Comparison of ENCODE assay signal across 16 mouse cellular contexts in genomic region chr7:100871892-100872291, GRCm38 (mm10). TPM values are rescaled to one million over a fixed set of nuclear protein-coding genes. Genes with fewer than 3 reads are reported as not detected.
A peak's percentile ranks its signal among the peaks of the same experiment; 100 is the strongest.
DNase-seq lines count a peak whose midpoint lies in the region; ATAC-seq lines count a peak whose summit lies in the region.
"Had no signal": no experiment of that assay in that cellular context is flagged by ENCODE, and none has a peak within 500 bp of the region (broad histone marks: within the 10 kb centered on the region; RNA-seq: fewer than 3 reads in every experiment).

No protein-coding gene starts in this region.

- no peak overlapping the region for H3K27ac ChIP-seq in kidney, embryonic 15.5 days
- H3K27ac ChIP-seq: embryonic facial prominence, embryonic 12.5 days; hindbrain, postnatal 0 days; liver, embryonic 12.5 days; lung, embryonic 15.5 days; midbrain, embryonic 12.5 days had no signal

- H3K4me3 ChIP-seq in kidney, embryonic 15.5 days (replicated peaks), result no peak overlapping the region
- H3K4me3 ChIP-seq: embryonic facial prominence, embryonic 12.5 days; liver, embryonic 12.5 days; lung, embryonic 15.5 days; midbrain, embryonic 12.5 days had no signal

- no peak for ATAC-seq in kidney, embryonic 15.5 days (replicated peaks; ENCODE audit: low FRiP score)
- ATAC-seq: hindbrain, postnatal 0 days; liver, embryonic 12.5 days had no signal

- intact Hi-C loops in left cerebral cortex, postnatal 36 days (cut with DNase I), result no loop called here

- no peaks in the 10 kb centered on the region for H3K27me3 ChIP-seq in kidney, embryonic 15.5 days
- H3K27me3 ChIP-seq: embryonic facial prominence, embryonic 12.5 days; liver, embryonic 12.5 days; lung, embryonic 15.5 days; midbrain, embryonic 12.5 days had no signal

- DNase-seq in kidney, adult 11 months, result peak; percentile 57
- peak; percentile 60 to 90 for DNase-seq in adrenal gland, adult (ENCODE audit: inconsistent age in 2 of 2, low spot score in 1 of 2)
- peak; percentile 87 for DNase-seq in adrenal gland, postnatal 14 days
- peak; percentile 61 for DNase-seq in kidney, adult 9 months
- DNase-seq in cerebellum, adult 18-20 months, result no peak
- no peak for DNase-seq in left cerebral cortex, postnatal 36 days (ENCODE audit: low spot score in 2 of 2)
- DNase-seq: cerebellum, postnatal 36 days; gastrocnemius, postnatal 25 days; layer of hippocampus, postnatal 36 days; left cerebral cortex, postnatal 4 days had no signal

- no peak overlapping the region for H3K4me2 ChIP-seq in kidney, embryonic 15.5 days
- H3K4me2 ChIP-seq: embryonic facial prominence, embryonic 12.5 days; liver, embryonic 12.5 days; lung, embryonic 15.5 days; midbrain, embryonic 12.5 days had no signal

- H3K9ac ChIP-seq in kidney, embryonic 15.5 days, result no peak overlapping the region
- H3K9ac ChIP-seq: embryonic facial prominence, embryonic 12.5 days; liver, embryonic 12.5 days; lung, embryonic 15.5 days; midbrain, embryonic 12.5 days had no signal

- peaks cover 14% of the 10 kb centered on the region for H3K4me1 ChIP-seq in kidney, embryonic 15.5 days
- H3K4me1 ChIP-seq: embryonic facial prominence, embryonic 12.5 days; midbrain, embryonic 12.5 days had no signal

- H3K9me3 ChIP-seq in kidney, embryonic 15.5 days (replicated peaks), result no peaks in the 10 kb centered on the region
- H3K9me3 ChIP-seq: embryonic facial prominence, embryonic 12.5 days; liver, embryonic 12.5 days; lung, embryonic 15.5 days; midbrain, embryonic 12.5 days had no signal

- peaks cover 60% of the 10 kb centered on the region for H3K36me3 ChIP-seq in kidney, embryonic 15.5 days

- WGBS in kidney, embryonic 15.5 days, result 67% methylated on average over 5 of the region's 5 CpGs

RNA-seq across cellular contexts. Expression of gene Relt, which starts 8.6 kb away (rescaled TPM):
- polyA plus RNA-seq in kidney, embryonic 15.5 days (2015; fragmentation: Nextera tagmentation; extraction: Ambion mirVana), result 3.8 and 4.9 TPM in 2 replicates
- total RNA-seq in adrenal gland, postnatal 14 days (2021), result 3.1 and 5.8 TPM in 2 replicates
- total RNA-seq in left cerebral cortex, postnatal 36 days (2021), result 10 to 100 TPM; 15.1 to 17.0 TPM

Comparison
In these comparisons a context has a peak if more than half of its experiments do, and no peak if none do; other contexts are left out.
1. DNase-seq: peak in kidney, adult 11 months (single experiment), adrenal gland, adult (2 of 2), adrenal gland, postnatal 14 days (single experiment) and kidney, adult 9 months (single experiment); none in cerebellum, adult 18-20 months (0 of 2) and left cerebral cortex, postnatal 36 days (0 of 2).